Mouse (Mus musculus): Measurements from ENCODE around the gene Eif3k.

DNA sequence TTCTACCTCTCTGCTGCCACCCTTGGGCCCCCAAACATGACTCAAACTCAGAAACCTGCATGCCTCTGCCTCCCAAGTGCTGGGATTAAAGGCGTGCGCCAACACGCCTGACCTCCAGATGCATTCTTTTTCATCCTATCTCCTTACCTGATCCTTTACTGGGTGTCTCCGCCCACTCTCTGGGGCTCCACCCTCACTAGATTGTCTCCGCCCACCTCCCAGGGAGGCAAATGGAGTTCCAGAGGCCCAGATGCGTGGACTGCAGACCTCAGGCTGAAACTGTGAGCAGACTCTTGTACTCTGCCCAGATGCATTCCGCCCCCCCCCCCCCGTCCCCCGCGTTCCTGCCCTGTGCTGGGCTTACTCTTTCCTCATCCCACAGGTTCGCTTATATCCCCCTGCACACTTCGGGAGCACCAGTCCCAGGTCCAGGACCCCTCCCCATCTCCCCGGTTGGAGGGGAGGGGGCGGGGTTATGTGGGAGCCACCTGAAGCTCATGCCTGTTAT lies 9.2 kb upstream of the Eif3k start:
- TF ChIP-seq CTCF (IDR thresholded peaks at IDR 0.05; ENCODE audit: extremely low read depth, insufficient read depth, low read length) (no peak), POLR2A (IDR thresholded peaks at IDR 0.05; ENCODE audit: extremely low read depth, insufficient read depth, low read length) (no peak)

Measured in cortical plate, adult 2 months (tissue).